Mouse (Mus musculus) heart, postnatal 0 days (tissue): ENCODE data around the gene Spred2.

ENCODE experiments used
- CTCF ChIP-seq: IDR thresholded peaks from 2 replicates; pipeline ENCODE4 v1.5.1; 2016; ENCODE audit warnings: antibody characterized with exemption, control low read depth, low read depth
- EP300 ChIP-seq: IDR thresholded peaks from 2 replicates; pipeline ENCODE4 v1.6.1; 2016; ENCODE audit warnings: antibody characterized with exemption, low read depth

- TF ChIP-seq EP300 = no peak
- no peak for TF ChIP-seq CTCF
Measured at GRCm38 (mm10) chr11:19979338-19979737, 55.2 kb downstream of the Spred2 start.
